Mouse (Mus musculus) liver, embryonic 14.5 days (tissue): ENCODE results near the gene Shtn1. TPM values are rescaled to one million over a fixed set of nuclear protein-coding genes. Genes with fewer than 3 reads are reported as not detected.

Source experiments
- ATAC-seq: fragments of 200-750 bp; cut with Nextera tagmentation; 2 replicates; pipeline ENCODE4 v1.8.0; 2017; ENCODE audit warnings: moderate number of reproducible peaks, mild to moderate bottlenecking, moderate library complexity; ENCODE audit not compliant: insufficient read depth
- DNase-seq, 3 experiments: peaks; one replicate each; pipeline ENCODE4 v3.0.0-alpha.2; 2012 to 2013; ENCODE audit warnings: low read depth in 3 of 3, low spot score in 3 of 3
- H3K27ac ChIP-seq: fragments of 300-500 bp; sonication (generic); 2 replicates; pipeline ENCODE4 v1.5.1; 2014; ENCODE audit warnings: moderate library complexity, mild to moderate bottlenecking, control low read depth, inconsistent platforms
- H3K27me3 ChIP-seq: fragments of 300-500 bp; sonication (generic); 2 replicates; pipeline ENCODE4 v1.6.1; 2014; ENCODE audit warnings: mild to moderate bottlenecking, low read length, moderate library complexity; ENCODE audit not compliant: control insufficient read depth, insufficient read depth
- H3K36me3 ChIP-seq: fragments of 300-500 bp; sonication (generic); replicated peaks from 2 replicates; pipeline ENCODE4 v1.6.1; 2014; ENCODE audit warnings: low read depth; ENCODE audit not compliant: control insufficient read depth, insufficient read depth
- H3K4me1 ChIP-seq, 2 experiments: fragments of 200-500 bp in 1 of 2; fragments of 300-500 bp in 1 of 2; sonication (generic) in 1 of 2; replicated peaks; 2 replicates each; pipeline ENCODE4 v1.6.1; 2012 to 2014; ENCODE audit warnings: antibody characterized with exemption in 1 of 2, inconsistent platforms in 1 of 2, low read length in 1 of 2; ENCODE audit not compliant: control insufficient read depth in 2 of 2, insufficient read depth in 2 of 2
- H3K4me2 ChIP-seq: fragments of 300-500 bp; sonication (generic); 2 replicates; pipeline ENCODE4 v1.6.1; 2014; ENCODE audit warnings: low read depth, mild to moderate bottlenecking, control low read depth, moderate library complexity
- H3K4me3 ChIP-seq, 2 experiments: fragments of 200-500 bp in 1 of 2; fragments of 300-500 bp in 1 of 2; sonication (generic) in 1 of 2; 2 replicates each; pipeline ENCODE4 v1.5.1; 2012 to 2014; ENCODE audit warnings: low read depth in 2 of 2, low read length in 2 of 2, mild to moderate bottlenecking in 2 of 2, control low read depth in 1 of 2, inconsistent platforms in 1 of 2, moderate library complexity in 1 of 2; ENCODE audit not compliant: insufficient read depth in 1 of 2
- H3K9ac ChIP-seq: fragments of 300-500 bp; sonication (generic); replicated peaks from 2 replicates; pipeline ENCODE4 v1.6.1; 2014; ENCODE audit warnings: mild to moderate bottlenecking, control low read depth, moderate library complexity
- H3K9me3 ChIP-seq: fragments of 300-500 bp; sonication (generic); 2 replicates; pipeline ENCODE4 v1.6.1; 2016; ENCODE audit warnings: low read length, mixed read lengths; ENCODE audit not compliant: control insufficient read depth
- CTCF ChIP-seq: IDR thresholded peaks from 2 replicates; pipeline ENCODE4 v1.5.1; 2016; ENCODE audit warnings: antibody characterized with exemption, low read depth, control low read depth
- EP300 ChIP-seq: IDR thresholded peaks from 2 replicates; pipeline ENCODE4 v1.6.1; 2016; ENCODE audit warnings: antibody characterized with exemption, low read depth
- WGBS: fragments of 180-500 bp; shearing (Covaris S2); extraction: QIAGEN DNeasy Blood & Tissue Kit; methylation state at CpG from one replicate; pipeline ENCODE4 v1.1.7; 2014; ENCODE audit not compliant: insufficient replicate concordance; 5-methylcytosine and 5-hydroxymethylcytosine counted together
- polyA plus RNA-seq, 2 experiments: library from polyadenylated mRNA; depleted of rRNA in 1 of 2; stranded (reverse) in 1 of 2; unstranded in 1 of 2; fragments of >200 nt; fragmentation: Nextera tagmentation in 1 of 2; extraction: Ambion mirVana in 1 of 2; gene quantifications; 2 replicates each; pipeline versions ENCODE4 v1.2.1 to v1.2.3; 2012 to 2014

Shtn1 gene
- polyA plus RNA-seq, 2 experiments: 0.41 to 0.57 TPM

- TF ChIP-seq CTCF: no peak
- no peak for TF ChIP-seq EP300
- Histone ChIP-seq H3K4me3 (no peak overlapping the region), H3K36me3 (no peaks in the 10 kb centered on the region), H3K9me3 (no peaks in the 10 kb centered on the region), H3K27ac (no peak overlapping the region), H3K9ac (no peak overlapping the region), H3K4me1 (no peaks in the 10 kb centered on the region), H3K4me2 (no peak overlapping the region), H3K27me3 (no peaks in the 10 kb centered on the region)
- ATAC-seq (no peak), DNase-seq (no peak)
- WGBS: 45% methylated on average over 1 of the region's 1 CpGs
These were observed 45.7 kb downstream of the Shtn1 start for GRCm38 (mm10) chr19:59030221-59030620.

- no peak for TF ChIP-seq EP300
- no peak for TF ChIP-seq CTCF
- H3K9ac ChIP-seq: no peak overlapping the region
- H3K9me3 ChIP-seq: no peaks in the 10 kb centered on the region
- H3K36me3 ChIP-seq: no peaks in the 10 kb centered on the region
- no peaks in the 10 kb centered on the region for H3K27me3 ChIP-seq
- no peak overlapping the region for H3K4me3 ChIP-seq
- WGBS: 60% methylated on average over 9 of the region's 9 CpGs
- no peak for ATAC-seq
- H3K4me2 ChIP-seq: no peak overlapping the region
- no peaks in the 10 kb centered on the region for H3K4me1 ChIP-seq
- no peak overlapping the region for H3K27ac ChIP-seq
- DNase-seq: no peak
These were observed 46.9 kb downstream of the Shtn1 start for GRCm38 (mm10) chr19:59029011-59029410.

GRCm38 (mm10) chr19:59028130-59028529 is 47.8 kb downstream of the Shtn1 start:
- DNase-seq (no peak), ATAC-seq (no peak)
- Histone ChIP-seq H3K4me3 (no peak overlapping the region), H3K27ac (no peak overlapping the region), H3K27me3 (no peaks in the 10 kb centered on the region), H3K9ac (no peak overlapping the region), H3K9me3 (no peaks in the 10 kb centered on the region), H3K4me1 (no peaks in the 10 kb centered on the region), H3K4me2 (no peak overlapping the region), H3K36me3 (no peaks in the 10 kb centered on the region)
- no peak for TF ChIP-seq CTCF
- TF ChIP-seq EP300: no peak
- 76% methylated on average over 3 of the region's 3 CpGs for WGBS

GRCm38 (mm10) chr19:59023876-59024275 is 52.0 kb downstream of the Shtn1 start:
- Histone ChIP-seq H3K27ac (no peak overlapping the region), H3K9ac (no peak overlapping the region), H3K4me1 (no peaks in the 10 kb centered on the region), H3K36me3 (no peaks in the 10 kb centered on the region), H3K4me2 (no peak overlapping the region), H3K9me3 (no peaks in the 10 kb centered on the region), H3K4me3 (no peak overlapping the region), H3K27me3 (no peaks in the 10 kb centered on the region)
- 86% methylated on average over 3 of the region's 3 CpGs for WGBS
- ATAC-seq (no peak), DNase-seq (no peak)
- no peak for TF ChIP-seq CTCF
- TF ChIP-seq EP300: no peak

- Histone ChIP-seq H3K4me3 (no peak overlapping the region), H3K36me3 (no peaks in the 10 kb centered on the region), H3K27ac (no peak overlapping the region), H3K4me1 (no peaks in the 10 kb centered on the region), H3K4me2 (no peak overlapping the region), H3K9me3 (no peaks in the 10 kb centered on the region), H3K27me3 (no peaks in the 10 kb centered on the region), H3K9ac (no peak overlapping the region)
- DNase-seq: no peak
- TF ChIP-seq CTCF (no peak), EP300 (no peak)
- ATAC-seq: no peak
These were observed 54.3 kb downstream of the Shtn1 start for GRCm38 (mm10) chr19:59021644-59022043.

GRCm38 (mm10) chr19:59010802-59011201 is 65.1 kb downstream of the Shtn1 start:
- H3K27ac ChIP-seq: no peak overlapping the region
- DNase-seq: no peak
- 47% methylated on average over 5 of the region's 5 CpGs for WGBS

More at GRCm38 (mm10) chr19:59010802-59011201, 65.1 kb downstream of the Shtn1 start:
- no peak overlapping the region for H3K9ac ChIP-seq
- no peak overlapping the region for H3K4me2 ChIP-seq
- H3K27me3 ChIP-seq: no peaks in the 10 kb centered on the region
- no peaks in the 10 kb centered on the region for H3K36me3 ChIP-seq
- H3K4me1 ChIP-seq: no peaks in the 10 kb centered on the region
- no peaks in the 10 kb centered on the region for H3K9me3 ChIP-seq
- TF ChIP-seq EP300 (no peak), CTCF (no peak)
- ATAC-seq: no peak
- H3K4me3 ChIP-seq: no peak overlapping the region
